Mouse (Mus musculus) liver, embryonic 16.5 days (tissue): Measurements from ENCODE around the gene Cox6b2. TPM values are rescaled to one million over a fixed set of nuclear protein-coding genes. Genes with fewer than 3 reads are reported as not detected.
A peak's percentile ranks its signal among the peaks of the same experiment; 100 is the strongest.

Experiments
- ATAC-seq: fragments of 200-750 bp; cut with Nextera tagmentation; 2 replicates; pipeline ENCODE4 v1.8.0; 2017; ENCODE audit warnings: low read depth, mild to moderate bottlenecking, moderate number of reproducible peaks, moderate library complexity
- H3K27ac ChIP-seq: fragments of 300-500 bp; sonication (generic); 2 replicates; pipeline ENCODE4 v1.5.1; 2014; ENCODE audit warnings: mild to moderate bottlenecking, low read length
- H3K27me3 ChIP-seq: fragments of 300-500 bp; sonication (generic); 2 replicates; pipeline ENCODE4 v1.6.1; 2014; ENCODE audit warnings: low read depth, low read length, mixed read lengths; ENCODE audit not compliant: control insufficient read depth, insufficient read depth
- H3K36me3 ChIP-seq: fragments of 300-500 bp; sonication (generic); 2 replicates; pipeline ENCODE4 v1.6.1; 2014; ENCODE audit warnings: mild to moderate bottlenecking; ENCODE audit not compliant: control insufficient read depth, insufficient read depth
- H3K4me1 ChIP-seq: fragments of 300-500 bp; sonication (generic); 2 replicates; pipeline ENCODE4 v1.6.1; 2014; ENCODE audit warnings: low read depth, low read length, mixed read lengths; ENCODE audit not compliant: control insufficient read depth
- H3K4me2 ChIP-seq: fragments of 300-500 bp; sonication (generic); 2 replicates; pipeline ENCODE4 v1.6.1; 2014; ENCODE audit warnings: low read depth, low read length, mixed read lengths
- H3K4me3 ChIP-seq: fragments of 300-500 bp; sonication (generic); 2 replicates; pipeline ENCODE4 v1.5.1; 2014; ENCODE audit warnings: low read depth, mild to moderate bottlenecking, low read length
- H3K9ac ChIP-seq: fragments of 300-500 bp; sonication (generic); 2 replicates; pipeline ENCODE4 v1.6.1; 2014; ENCODE audit warnings: low read depth, low read length
- H3K9me3 ChIP-seq: fragments of 300-500 bp; sonication (generic); replicated peaks from 2 replicates; pipeline ENCODE4 v1.6.1; 2016; ENCODE audit warnings: low read length; ENCODE audit not compliant: control insufficient read depth
- WGBS: fragments of 180-500 bp; shearing (Covaris S2); extraction: QIAGEN DNeasy Blood & Tissue Kit; methylation state at CpG from one replicate; pipeline ENCODE4 v1.1.7; 2014; ENCODE audit not compliant: insufficient replicate concordance; 5-methylcytosine and 5-hydroxymethylcytosine counted together
- polyA plus RNA-seq: library from polyadenylated mRNA; unstranded; fragments of >200 nt; fragmentation: Nextera tagmentation; extraction: Ambion mirVana; gene quantifications from 2 replicates; pipeline ENCODE4 v1.2.1, GENCODE M21; 2015

Cox6b2 gene
- polyA plus RNA-seq, 1 experiment from 2014 or later, result 65.0 TPM

DNA sequence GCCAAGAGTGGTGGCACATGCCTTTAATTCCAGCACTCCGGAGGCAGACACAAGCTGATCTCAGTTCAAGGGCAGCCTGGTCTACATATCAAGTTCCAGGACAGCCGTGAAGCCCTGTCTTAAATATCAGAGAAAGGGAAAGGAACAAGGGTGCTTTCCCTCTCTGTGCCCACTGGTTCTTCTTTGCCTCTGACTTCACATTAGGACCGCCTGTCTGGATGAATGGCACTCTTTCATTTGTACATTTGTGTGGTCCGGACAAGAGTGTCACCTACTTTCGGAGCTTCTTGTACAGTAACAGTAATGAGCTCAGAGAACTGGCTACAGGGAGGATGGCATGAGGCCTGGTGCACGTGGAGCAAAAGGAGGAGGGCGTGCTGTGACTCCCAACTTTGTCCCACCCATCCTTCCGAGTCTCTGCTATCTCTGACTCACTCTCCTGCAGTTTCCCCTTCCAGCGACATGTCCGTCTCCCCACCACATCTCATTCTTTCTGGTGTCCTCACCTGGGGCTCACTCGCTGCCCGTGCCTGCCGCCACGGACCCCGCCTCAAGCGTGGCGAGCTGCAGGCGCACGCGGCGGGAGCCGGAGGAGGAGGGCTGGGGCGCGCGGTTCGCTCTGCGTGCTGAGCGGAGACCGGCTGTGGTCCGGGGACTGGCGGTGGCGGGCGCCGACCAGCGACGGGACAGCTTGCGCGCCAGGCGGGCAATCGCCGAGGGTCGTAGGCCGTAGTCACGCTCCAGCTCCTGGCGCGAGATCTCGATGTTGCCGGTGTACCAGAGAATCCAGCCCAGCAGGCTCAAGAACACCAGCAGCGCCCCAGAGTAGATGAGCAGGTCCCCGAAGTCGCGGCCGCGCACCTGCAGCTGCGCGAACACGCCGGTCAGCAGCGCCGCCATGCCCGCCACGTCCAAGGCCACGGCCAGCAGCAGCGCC lies 35.9 kb upstream of the Cox6b2 start:
- Histone ChIP-seq H3K9ac (peak overlapping the region; percentile 81), H3K27me3 (no peaks in the 10 kb centered on the region), H3K36me3 (no peaks in the 10 kb centered on the region; the same call in 1 of the 2 replicates), H3K4me2 (peak overlapping the region; percentile 99), H3K4me3 (peak overlapping the region; percentile 78), H3K4me1 (peaks cover 34% of the 10 kb centered on the region), H3K9me3 (no peaks in the 10 kb centered on the region), H3K27ac (peak overlapping the region; percentile 79)
- WGBS, result 1% methylated on average over 64 of the region's 64 CpGs
- peak; percentile 28 for ATAC-seq

DNA sequence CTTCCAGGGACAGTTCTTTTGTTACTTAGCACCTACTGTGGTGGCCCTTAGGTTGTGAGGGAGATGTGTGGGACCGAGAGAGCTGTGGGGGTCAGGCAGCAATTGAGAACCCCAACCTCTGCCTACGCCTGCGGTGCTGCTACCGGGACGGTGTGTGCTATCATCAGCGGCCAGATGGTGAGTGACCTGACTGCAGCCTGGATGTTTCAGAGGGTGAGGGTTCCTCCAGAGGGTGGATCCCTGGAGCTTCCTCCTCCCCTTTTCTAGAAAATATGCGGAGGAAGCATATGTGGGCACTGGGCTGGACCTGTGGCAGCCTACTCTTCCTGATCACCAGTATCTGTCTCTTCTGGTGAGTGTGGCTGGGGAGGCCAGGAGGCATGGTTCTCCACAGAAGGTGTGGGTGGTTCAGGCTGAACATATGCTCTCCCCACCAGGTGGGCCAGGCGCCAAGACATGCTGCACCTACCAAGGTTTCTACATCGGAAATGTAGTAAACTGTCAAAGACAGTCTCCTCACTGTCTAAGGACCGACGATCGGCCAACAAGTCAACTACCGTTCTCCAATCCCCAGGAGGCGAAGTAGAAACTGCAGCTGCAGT lies 30.9 kb upstream of the Cox6b2 start:
- no peak overlapping the region for H3K4me2 ChIP-seq
- H3K4me1 ChIP-seq, result peaks cover 24% of the 10 kb centered on the region
- 47% methylated on average over 14 of the region's 14 CpGs for WGBS
- H3K27ac ChIP-seq, result no peak overlapping the region
- no peaks in the 10 kb centered on the region; the same call in 1 of the 2 replicates for H3K36me3 ChIP-seq
- H3K9me3 ChIP-seq, result no peaks in the 10 kb centered on the region
- H3K4me3 ChIP-seq, result no peak overlapping the region
- ATAC-seq, result peak; percentile 47
- peak overlapping the region; percentile 18; the same call in 1 of the 2 replicates for H3K9ac ChIP-seq
- H3K27me3 ChIP-seq, result peaks cover 26% of the 10 kb centered on the region

DNA sequence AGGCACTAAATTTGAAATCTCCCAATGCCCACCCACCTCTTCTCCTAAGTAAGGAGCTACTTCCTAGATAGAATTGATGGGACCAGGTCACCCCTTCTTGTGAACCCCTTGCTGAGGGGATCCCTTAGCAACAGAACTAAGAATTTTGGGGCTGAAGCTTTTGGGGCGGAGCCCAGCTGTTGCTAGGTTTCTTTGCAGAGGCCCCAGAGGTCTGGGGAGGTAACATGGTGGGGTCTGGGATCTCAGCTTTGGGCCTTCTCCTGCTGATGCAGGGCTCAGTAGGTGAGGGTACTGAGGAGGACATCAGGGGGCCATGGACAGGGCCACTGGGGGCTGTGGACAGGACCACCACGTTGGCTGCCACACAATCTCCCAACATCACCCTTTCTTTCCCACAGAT lies 29.9 kb upstream of the Cox6b2 start, which contains the start of the genes Il11 and Tmem190:
TSS of gene Il11 (minus strand) at position 101 of the 400 bp plus-strand sequence.
TSS of gene Tmem190 (plus strand) at position 179 of the 400 bp plus-strand sequence.
- H3K9me3 ChIP-seq, result no peaks in the 10 kb centered on the region
- 80% methylated on average over 2 of the region's 2 CpGs for WGBS
- H3K27me3 ChIP-seq, result peaks cover 36% of the 10 kb centered on the region
- H3K36me3 ChIP-seq, result no peaks in the 10 kb centered on the region; the same call in 1 of the 2 replicates
- peaks cover 18% of the 10 kb centered on the region for H3K4me1 ChIP-seq
- no peak within 1 kb of the TSS for H3K4me3 ChIP-seq
- no peak within 1 kb of the TSS for H3K4me2 ChIP-seq
- peak within 1 kb of the TSS; percentile 18; the same call in 1 of the 2 replicates for H3K9ac ChIP-seq
- H3K27ac ChIP-seq, result no peak within 1 kb of the TSS
- no peak for ATAC-seq

DNA sequence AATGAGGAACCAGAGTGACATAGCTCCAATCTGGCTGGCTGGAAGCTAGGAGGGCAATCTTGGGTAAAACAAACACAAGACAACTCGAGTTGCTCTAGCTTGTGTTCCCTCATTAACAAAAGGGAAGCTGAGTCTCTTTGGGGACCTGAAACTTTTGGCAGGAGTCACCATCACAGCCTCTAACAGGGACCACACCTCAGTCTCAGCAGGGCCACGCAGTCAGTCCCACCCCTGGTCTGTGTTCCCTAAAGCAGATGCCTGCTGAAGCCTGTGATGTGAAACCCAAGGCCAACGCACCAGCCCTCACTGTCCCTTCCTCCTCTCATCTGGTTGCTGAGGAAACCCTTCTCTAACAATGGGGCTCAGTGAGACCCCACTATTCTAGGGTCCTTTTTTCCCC lies 29.2 kb upstream of the Cox6b2 start:
- no peak overlapping the region for H3K9ac ChIP-seq
- peaks cover 42% of the 10 kb centered on the region for H3K27me3 ChIP-seq
- no peak overlapping the region for H3K27ac ChIP-seq
- no peak overlapping the region for H3K4me3 ChIP-seq
- H3K36me3 ChIP-seq, result no peaks in the 10 kb centered on the region; the same call in 1 of the 2 replicates
- WGBS, result 35% methylated on average over 3 of the region's 3 CpGs
- no peaks in the 10 kb centered on the region for H3K9me3 ChIP-seq
- no peak overlapping the region for H3K4me2 ChIP-seq
- H3K4me1 ChIP-seq, result peaks cover 14% of the 10 kb centered on the region
- no peak for ATAC-seq

GRCm38 (mm10) chr7:4779921-4780320 lies 27.0 kb upstream of the Cox6b2 start:
- no peaks in the 10 kb centered on the region for H3K9me3 ChIP-seq
- peaks cover 64% of the 10 kb centered on the region for H3K27me3 ChIP-seq
- H3K9ac ChIP-seq, result no peak overlapping the region
- no peak overlapping the region for H3K27ac ChIP-seq
- WGBS, result 7% methylated on average over 5 of the region's 5 CpGs
- no peak overlapping the region for H3K4me2 ChIP-seq
- peaks cover 14% of the 10 kb centered on the region for H3K4me1 ChIP-seq
- ATAC-seq, result no peak
- no peak overlapping the region for H3K4me3 ChIP-seq
- H3K36me3 ChIP-seq, result no peaks in the 10 kb centered on the region; the same call in 1 of the 2 replicates

DNA sequence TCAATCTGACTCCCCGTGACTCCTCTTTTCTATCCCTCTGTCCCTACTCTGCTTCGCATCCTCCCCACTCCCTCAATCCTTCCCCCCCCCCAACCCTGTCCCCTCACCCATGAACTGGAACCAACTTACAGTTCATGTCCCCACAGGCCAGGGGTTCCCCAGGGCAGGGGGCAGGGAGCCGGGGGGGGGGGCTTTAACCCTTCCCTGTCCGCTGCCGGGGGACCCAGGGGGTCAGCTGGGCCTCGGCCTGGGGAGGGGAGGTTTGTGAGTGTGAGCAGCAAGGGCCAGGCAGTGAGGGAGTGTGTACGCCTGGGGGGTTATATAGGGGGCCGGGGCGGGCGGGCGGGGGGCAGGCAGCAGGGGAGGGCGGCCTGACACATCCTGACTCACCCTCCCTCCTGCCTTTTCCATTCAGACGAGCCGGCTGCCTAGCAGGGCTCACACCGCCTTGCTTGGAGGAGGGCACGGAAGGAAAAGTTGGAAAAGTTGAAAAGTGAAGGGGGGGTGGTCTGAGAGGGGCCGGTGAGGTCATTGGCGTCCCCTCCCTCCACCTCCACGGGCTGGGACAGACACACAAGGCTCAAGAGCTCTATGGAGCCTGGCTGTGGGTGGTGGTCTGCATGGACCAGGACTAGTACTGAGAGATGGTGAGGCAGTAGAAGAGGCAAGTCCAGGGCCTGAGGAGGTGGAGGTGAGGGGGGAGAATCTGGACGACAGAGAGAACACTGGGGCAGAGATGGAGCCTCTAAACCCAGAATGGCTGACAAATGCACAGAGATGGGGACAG lies 25.1 kb upstream of the Cox6b2 start:
- ATAC-seq, result no peak
- Histone ChIP-seq H3K4me1 (peaks cover 4% of the 10 kb centered on the region), H3K27me3 (peaks cover 75% of the 10 kb centered on the region), H3K27ac (no peak overlapping the region), H3K4me2 (no peak overlapping the region), H3K36me3 (no peaks in the 10 kb centered on the region), H3K4me3 (no peak overlapping the region), H3K9ac (no peak overlapping the region), H3K9me3 (no peaks in the 10 kb centered on the region)
- 11% methylated on average over 20 of the region's 20 CpGs for WGBS

- peak overlapping the region; percentile 50 for H3K4me3 ChIP-seq
- ATAC-seq, result peak; percentile 66
- peaks cover 4% of the 10 kb centered on the region for H3K4me1 ChIP-seq
- H3K9me3 ChIP-seq, result no peaks in the 10 kb centered on the region
- WGBS, result 1% methylated on average over 41 of the region's 56 CpGs
- peak overlapping the region; percentile 54 for H3K4me2 ChIP-seq
- no peaks in the 10 kb centered on the region for H3K36me3 ChIP-seq
- peaks cover 73% of the 10 kb centered on the region for H3K27me3 ChIP-seq
- no peak overlapping the region for H3K27ac ChIP-seq
- H3K9ac ChIP-seq, result no peak overlapping the region
Observed at GRCm38 (mm10) chr7:4776861-4777830, 24.3 kb upstream of the Cox6b2 start.

- H3K4me1 ChIP-seq, result peaks cover 4% of the 10 kb centered on the region
- H3K27me3 ChIP-seq, result peaks cover 65% of the 10 kb centered on the region
- no peak overlapping the region for H3K4me2 ChIP-seq
- no peaks in the 10 kb centered on the region for H3K36me3 ChIP-seq
- no peak for ATAC-seq
- no peak overlapping the region for H3K4me3 ChIP-seq
- H3K9ac ChIP-seq, result no peak overlapping the region
- 32% methylated on average over 10 of the region's 10 CpGs for WGBS
- no peak overlapping the region for H3K27ac ChIP-seq
- no peaks in the 10 kb centered on the region for H3K9me3 ChIP-seq
Observed at GRCm38 (mm10) chr7:4776131-4776530, 23.2 kb upstream of the Cox6b2 start.
